23 mouse cellular contexts compared by ENCODE assay signal in genomic region chr7:133604427-133605081, GRCm38 (mm10). TPM values are rescaled to one million over a fixed set of nuclear protein-coding genes. Genes with fewer than 3 reads are reported as not detected.
"Had no signal": no experiment of that assay in that cellular context is flagged by ENCODE, and none has a peak within 500 bp of the region (broad histone marks: within the 10 kb centered on the region; RNA-seq: fewer than 3 reads in every experiment).

No protein-coding gene starts in this region.

- ATAC-seq: inflammation-experienced regulatory T-cells, adult 6 months; liver, embryonic 12.5 days; midbrain, embryonic 16.5 days had no signal

- H3K4me3 ChIP-seq: limb, embryonic 15.5 days; liver, embryonic 12.5 days; lung, embryonic 15.5 days; megakaryocyte, embryonic 14.5 days; neural tube, embryonic 13.5 days had no signal

- DNase-seq: kidney, adult 8-10 months; kidney, postnatal 25 days; layer of hippocampus, adult 9-11 months; layer of hippocampus, postnatal 36 days; lung, postnatal 36 days; retina, postnatal 1 day; right cerebral cortex, postnatal 4 days; thymus, postnatal 36 days had no signal

- H3K9ac ChIP-seq: limb, embryonic 15.5 days; liver, embryonic 12.5 days; lung, embryonic 15.5 days; neural tube, embryonic 13.5 days had no signal

- H3K36me3 ChIP-seq: limb, embryonic 15.5 days; liver, embryonic 12.5 days; lung, embryonic 15.5 days; neural tube, embryonic 13.5 days had no signal

- H3K4me2 ChIP-seq: limb, embryonic 15.5 days; liver, embryonic 12.5 days; lung, embryonic 15.5 days; midbrain, embryonic 11.5 days; neural tube, embryonic 13.5 days had no signal

- H3K27me3 ChIP-seq: liver, embryonic 12.5 days; lung, embryonic 15.5 days; neural tube, embryonic 13.5 days had no signal

- H3K4me1 ChIP-seq: liver, embryonic 12.5 days; lung, embryonic 15.5 days; megakaryocyte, embryonic 14.5 days had no signal

- H3K27ac ChIP-seq: limb, embryonic 15.5 days; liver, embryonic 12.5 days; lung, embryonic 15.5 days; neural tube, embryonic 13.5 days had no signal

- H3K9me3 ChIP-seq: limb, embryonic 15.5 days; liver, embryonic 12.5 days; lung, embryonic 15.5 days; megakaryocyte, embryonic 14.5 days; neural tube, embryonic 13.5 days had no signal

RNA-seq across cellular contexts. Expression of gene Tex36, which starts 2.6 kb away (rescaled TPM):
- total RNA-seq: layer of hippocampus, adult 18-20 months; layer of hippocampus, postnatal 36 days; left cerebral cortex, adult 8-10 months; left cerebral cortex, postnatal 36 days had no signal
- polyA plus RNA-seq: inflammation-experienced regulatory T-cells, adult 6 months; kidney, embryonic 16.5 days; limb, embryonic 15.5 days; liver, embryonic 12.5 days; liver, embryonic 16.5 days; lung, embryonic 15.5 days; midbrain, embryonic 11.5 days; midbrain, embryonic 16.5 days; neural tube, embryonic 13.5 days; spleen, adult 2 months; thymus, postnatal 0 days had no signal
